Mouse (Mus musculus): ENCODE results near the gene Tnfaip8l1.

DNA sequence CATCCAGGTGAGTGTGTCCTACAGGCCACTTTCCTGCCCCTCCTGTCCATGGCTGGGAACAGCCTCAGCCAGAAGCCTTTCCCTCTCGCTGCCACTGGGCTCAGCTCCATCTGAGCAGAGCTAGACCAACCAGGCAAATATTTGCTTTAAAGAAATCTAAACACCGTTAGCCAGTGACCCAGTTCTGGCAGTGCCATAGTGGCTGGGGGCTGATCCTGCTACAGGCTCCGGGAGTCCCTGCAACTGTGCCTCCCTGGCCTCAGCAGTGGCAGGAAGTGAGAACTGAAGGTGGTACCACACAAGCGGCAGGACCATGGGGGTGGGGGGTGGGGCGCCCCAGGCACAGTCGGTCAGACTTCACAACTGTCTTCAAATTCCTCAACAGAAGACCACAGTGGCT, 50.4 kb downstream of the Tnfaip8l1 start:
- TF ChIP-seq CTCF (IDR thresholded peaks at IDR 0.05; ENCODE audit: borderline replicate concordance, insufficient read depth, low read depth, low read length) (no peak), POLR2A (IDR thresholded peaks at IDR 0.05; ENCODE audit: borderline replicate concordance, insufficient read depth, low read length) (no peak)

All from cerebellum, adult 2 months (tissue).